Mouse (Mus musculus): ENCODE results near the gene Cpt1a.
A peak's percentile ranks its signal among the peaks of the same experiment; 100 is the strongest.

GRCm38 (mm10) chr19:3353415-3354111 lies 31.4 kb downstream of the Cpt1a start:
- TF ChIP-seq POLR2A (IDR thresholded peaks at IDR 0.05; ENCODE audit: insufficient read length, low read depth) (no peak), USF1 (IDR thresholded peaks at IDR 0.05; ENCODE audit: low read depth) (no peak), MYOG (IDR thresholded peaks at IDR 0.05; ENCODE audit: control insufficient read depth in 1 of 3, insufficient read depth in 1 of 3, insufficient read length in 2 of 3, low read depth in 2 of 3) (peak in 1 of 3 experiments; percentile 10)

Data from myocyte (in vitro differentiated cells).